Mouse (Mus musculus): ENCODE measurements around the gene Ribc1. TPM values are rescaled to one million over a fixed set of nuclear protein-coding genes. Genes with fewer than 3 reads are reported as not detected.

Gene Ribc1
- polyA plus RNA-seq, 1 experiment from 2014 or later = 1.1 TPM

GRCm38 (mm10) chrX:152015752-152016150 lies 344 bp downstream of the Ribc1 start:
- Histone ChIP-seq H3K4me2 (ENCODE audit: low read depth, low read length) (peak overlapping the region; percentile 48), H3K27ac (ENCODE audit: low read depth, low read length) (peak overlapping the region; percentile 74), H3K4me1 (ENCODE audit: control insufficient read depth, insufficient read depth, low read length) (0 out of 2 replicates have a peak, but pooled peaks cover 4% of the 10 kb centered on the region), H3K9ac (replicated peaks; ENCODE audit: low read depth, low read length) (peak overlapping the region; percentile 39; the same call in 1 of the 2 replicates), H3K9me3 (ENCODE audit: control insufficient read depth, low read length) (no peaks in the 10 kb centered on the region), H3K36me3 (ENCODE audit: control insufficient read depth, insufficient read depth, low read length) (no peaks in the 10 kb centered on the region), H3K4me3 (ENCODE audit: low read depth, low read length) (peak overlapping the region; percentile 47), H3K27me3 (ENCODE audit: control insufficient read depth, insufficient read depth, low read length) (peaks cover 5% of the 10 kb centered on the region; the same call in 1 of the 2 replicates)
- 21% methylated on average over 11 of the region's 11 CpGs for WGBS
- peak; percentile 38; the same call in 1 of the 2 replicates for ATAC-seq (ENCODE audit: low read depth)

GRCm38 (mm10) chrX:152007863-152008262 lies 8.2 kb downstream of the Ribc1 start:
- WGBS = 72% methylated on average over 1 of the region's 1 CpGs
- no peak for ATAC-seq (ENCODE audit: low read depth)
- Histone ChIP-seq H3K4me3 (ENCODE audit: low read depth, low read length) (no peak overlapping the region), H3K9ac (replicated peaks; ENCODE audit: low read depth, low read length) (no peak overlapping the region), H3K9me3 (ENCODE audit: control insufficient read depth, low read length) (no peaks in the 10 kb centered on the region), H3K27ac (ENCODE audit: low read depth, low read length) (no peak overlapping the region), H3K27me3 (ENCODE audit: control insufficient read depth, insufficient read depth, low read length) (peaks cover 4% of the 10 kb centered on the region; the same call in 1 of the 2 replicates), H3K4me2 (ENCODE audit: low read depth, low read length) (no peak overlapping the region), H3K4me1 (ENCODE audit: control insufficient read depth, insufficient read depth, low read length) (no peaks in the 10 kb centered on the region), H3K36me3 (ENCODE audit: control insufficient read depth, insufficient read depth, low read length) (no peaks in the 10 kb centered on the region; the same call in 1 of the 2 replicates)

GRCm38 (mm10) chrX:152002865-152003264 lies 13.2 kb downstream of the Ribc1 start:
- no peak overlapping the region for H3K4me3 ChIP-seq (ENCODE audit: low read depth, low read length)
- peaks cover 4% of the 10 kb centered on the region for H3K27me3 ChIP-seq (ENCODE audit: control insufficient read depth, insufficient read depth, low read length)
- 72% methylated on average over 2 of the region's 2 CpGs for WGBS
- no peaks in the 10 kb centered on the region; the same call in 1 of the 2 replicates for H3K36me3 ChIP-seq (ENCODE audit: control insufficient read depth, insufficient read depth, low read length)
- no peaks in the 10 kb centered on the region for H3K4me1 ChIP-seq (ENCODE audit: control insufficient read depth, insufficient read depth, low read length)
- H3K4me2 ChIP-seq (ENCODE audit: low read depth, low read length) = no peak overlapping the region; the same call in 1 of the 2 replicates
- ATAC-seq (ENCODE audit: low read depth) = no peak
- H3K27ac ChIP-seq (ENCODE audit: low read depth, low read length) = no peak overlapping the region
- no peak overlapping the region for H3K9ac ChIP-seq (replicated peaks; ENCODE audit: low read depth, low read length)
- no peaks in the 10 kb centered on the region for H3K9me3 ChIP-seq (ENCODE audit: control insufficient read depth, low read length)

GRCm38 (mm10) chrX:152001737-152002710 lies 14.1 kb downstream of the Ribc1 start, which contains the start of gene Hsd17b10:
Hsd17b10 (plus strand) TSS chrX:152001845.
- Histone ChIP-seq H3K4me1 (ENCODE audit: control insufficient read depth, insufficient read depth, low read length) (no peaks in the 10 kb centered on the region), H3K4me3 (ENCODE audit: low read depth, low read length) (peak within 1 kb of the TSS; percentile 39), H3K27me3 (ENCODE audit: control insufficient read depth, insufficient read depth, low read length) (peaks cover 6% of the 10 kb centered on the region), H3K27ac (ENCODE audit: low read depth, low read length) (no peak within 1 kb of the TSS), H3K4me2 (ENCODE audit: low read depth, low read length) (peak within 1 kb of the TSS; percentile 54), H3K9me3 (ENCODE audit: control insufficient read depth, low read length) (no peaks in the 10 kb centered on the region), H3K9ac (replicated peaks; ENCODE audit: low read depth, low read length) (peak within 1 kb of the TSS; percentile 39), H3K36me3 (ENCODE audit: control insufficient read depth, insufficient read depth, low read length) (no peaks in the 10 kb centered on the region; the same call in 1 of the 2 replicates)
- ATAC-seq (ENCODE audit: low read depth) = peak; percentile 98
- WGBS = 21% methylated on average over 38 of the region's 41 CpGs

GRCm38 (mm10) chrX:152001182-152001684 lies 14.9 kb downstream of the Ribc1 start:
- Histone ChIP-seq H3K4me3 (ENCODE audit: low read depth, low read length) (peak overlapping the region; percentile 39), H3K36me3 (ENCODE audit: control insufficient read depth, insufficient read depth, low read length) (no peaks in the 10 kb centered on the region), H3K27ac (ENCODE audit: low read depth, low read length) (no peak overlapping the region), H3K9me3 (ENCODE audit: control insufficient read depth, low read length) (no peaks in the 10 kb centered on the region), H3K9ac (replicated peaks; ENCODE audit: low read depth, low read length) (no peak overlapping the region), H3K27me3 (ENCODE audit: control insufficient read depth, insufficient read depth, low read length) (peaks cover 4% of the 10 kb centered on the region), H3K4me1 (ENCODE audit: control insufficient read depth, insufficient read depth, low read length) (no peaks in the 10 kb centered on the region), H3K4me2 (ENCODE audit: low read depth, low read length) (peak overlapping the region; percentile 54)
- no peak for ATAC-seq (ENCODE audit: low read depth)
- 41% methylated on average over 9 of the region's 9 CpGs for WGBS

- Histone ChIP-seq H3K4me3 (ENCODE audit: low read depth, low read length) (no peak overlapping the region), H3K9ac (replicated peaks; ENCODE audit: low read depth, low read length) (no peak overlapping the region), H3K4me2 (ENCODE audit: low read depth, low read length) (no peak overlapping the region), H3K27me3 (ENCODE audit: control insufficient read depth, insufficient read depth, low read length) (peaks cover 4% of the 10 kb centered on the region), H3K27ac (ENCODE audit: low read depth, low read length) (no peak overlapping the region), H3K9me3 (ENCODE audit: control insufficient read depth, low read length) (no peaks in the 10 kb centered on the region), H3K4me1 (ENCODE audit: control insufficient read depth, insufficient read depth, low read length) (no peaks in the 10 kb centered on the region), H3K36me3 (ENCODE audit: control insufficient read depth, insufficient read depth, low read length) (no peaks in the 10 kb centered on the region)
- whole genome bisulfite sequencing = 49% methylated on average over 4 of the region's 4 CpGs
- ATAC-seq (ENCODE audit: low read depth) = no peak
These were observed 16.9 kb downstream of the Ribc1 start for GRCm38 (mm10) chrX:151999006-151999710.

Other genes starting within 250 kb of the Ribc1 start
- 64.5 and 97.1 TPM in 2 replicates for gene Huwe1, start 215.5 kb downstream of the Ribc1 start, polyA plus RNA-seq (2014; fragmentation: Nextera tagmentation; extraction: Ambion mirVana)
- gene Hsd17b10, start 14.4 kb downstream of the Ribc1 start, polyA plus RNA-seq (2014; fragmentation: Nextera tagmentation; extraction: Ambion mirVana) = 113 and 120 TPM in 2 replicates
- gene Smc1a, start 133 bp upstream of the Ribc1 start, polyA plus RNA-seq (2014; fragmentation: Nextera tagmentation; extraction: Ambion mirVana) = 69.9 and 88.8 TPM in 2 replicates
- gene Iqsec2, start 128.0 kb upstream of the Ribc1 start, polyA plus RNA-seq (2014; fragmentation: Nextera tagmentation; extraction: Ambion mirVana) = 10.5 and 10.7 TPM in 2 replicates
- gene Kdm5c, start 216.7 kb upstream of the Ribc1 start, polyA plus RNA-seq (2014; fragmentation: Nextera tagmentation; extraction: Ambion mirVana) = 26.5 and 35.5 TPM in 2 replicates

All from neural tube, embryonic 14.5 days (tissue).